Mouse (Mus musculus) brain, embryonic 14.5 days (tissue): ENCODE measurements around the gene 2010300C02Rik.

Experiments used
- CTCF ChIP-seq: fragments of 200-500 bp; IDR thresholded peaks from 2 replicates; pipeline ENCODE4 v1.5.1; 2012; ENCODE audit warnings: inconsistent platforms, mild to moderate bottlenecking, moderate library complexity, borderline replicate concordance; ENCODE audit not compliant: insufficient read depth, insufficient read length; ENCODE audit errors: extremely low read depth
- POLR2A ChIP-seq: fragments of 200-500 bp; IDR thresholded peaks from 2 replicates; pipeline ENCODE4 v1.6.1; 2012; ENCODE audit warnings: mild to moderate bottlenecking, inconsistent platforms, borderline replicate concordance; ENCODE audit not compliant: poor library complexity, insufficient read depth, insufficient read length, severe bottlenecking; ENCODE audit errors: extremely low read depth

DNA sequence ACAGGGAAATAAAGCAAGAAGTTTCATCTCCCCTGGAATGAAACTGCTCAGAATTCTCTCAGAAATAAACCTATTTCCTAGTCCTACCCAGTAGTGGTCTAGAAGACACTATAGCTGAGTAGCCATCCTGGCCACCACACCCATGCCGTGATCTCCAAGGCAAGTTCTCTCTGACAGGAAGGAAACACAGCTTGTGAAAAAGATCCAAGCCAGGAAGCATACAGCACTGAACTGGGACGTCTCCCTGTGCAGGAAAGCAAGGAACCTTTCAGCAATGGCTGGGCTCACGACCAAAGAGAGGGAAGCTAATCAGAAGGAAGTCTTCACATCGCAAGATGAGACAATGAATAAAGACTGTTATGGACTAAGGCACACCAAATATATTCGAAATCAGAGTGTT, 86.4 kb downstream of the 2010300C02Rik start:
- TF ChIP-seq POLR2A (no peak), CTCF (no peak)
